ENCODE assay signal across 27 mouse cellular contexts in genomic region chr5:115050776-115051175, GRCm38 (mm10). TPM values are rescaled to one million over a fixed set of nuclear protein-coding genes. Genes with fewer than 3 reads are reported as not detected.
DNase-seq lines count a peak whose midpoint lies in the region; ATAC-seq and TF ChIP-seq lines count a peak whose summit lies in the region.
"Had no signal": no experiment of that assay in that cellular context is flagged by ENCODE, and none has a peak within 500 bp of the region (broad histone marks: within the 10 kb centered on the region; RNA-seq: fewer than 3 reads in every experiment).

No protein-coding gene starts in this region.

- no peaks in the 10 kb centered on the region for H3K27me3 ChIP-seq in liver, embryonic 12.5 days (replicated peaks)
- H3K27me3 ChIP-seq in liver, embryonic 11.5 days (replicated peaks; ENCODE audit: control insufficient read depth, insufficient read depth, low read length): no peaks in the 10 kb centered on the region
- no peaks in the 10 kb centered on the region for H3K27me3 ChIP-seq in E14TG2a.4 (ENCODE audit: insufficient read depth, low read length)
- H3K27me3 ChIP-seq in small intestine, adult 2 months (ENCODE audit: control insufficient read depth, insufficient read depth, low read length): no peaks in the 10 kb centered on the region
- H3K27me3 ChIP-seq: CH12.LX; embryonic facial prominence, embryonic 12.5 days; forebrain, embryonic 13.5 days; forebrain, embryonic 15.5 days; Patski had no signal

- 0 out of 2 replicates have a peak overlapping the region, but pooled peaks have one; percentile 28 for H3K27ac ChIP-seq in liver, embryonic 12.5 days
- no peak overlapping the region for H3K27ac ChIP-seq in liver, embryonic 11.5 days (ENCODE audit: low read depth, low read length)
- 0 out of 2 replicates have a peak overlapping the region, but pooled peaks have one; percentile 2 for H3K27ac ChIP-seq in small intestine, adult 2 months (ENCODE audit: insufficient read depth, low read depth, low read length)
- H3K27ac ChIP-seq: embryonic facial prominence, embryonic 10.5 days; embryonic facial prominence, embryonic 12.5 days; forebrain, embryonic 13.5 days; forebrain, embryonic 15.5 days had no signal

- TF ChIP-seq CTCF in E14TG2a.4 (conservative IDR thresholded peaks at IDR 0.05; ENCODE audit: low read length): no peak
- TF ChIP-seq CTCF in small intestine, adult 2 months (IDR thresholded peaks at IDR 0.05; ENCODE audit: extremely low read depth, insufficient read length, insufficient replicate concordance, low read depth, low read length): no peak

- no peak overlapping the region for H3K9ac ChIP-seq in liver, embryonic 12.5 days
- H3K9ac ChIP-seq in liver, embryonic 11.5 days (ENCODE audit: low read depth, low read length): no peak overlapping the region
- H3K9ac ChIP-seq: embryonic facial prominence, embryonic 12.5 days; forebrain, embryonic 13.5 days; forebrain, embryonic 15.5 days; forebrain, postnatal 0 days had no signal

- no peak overlapping the region for H3K4me3 ChIP-seq in liver, embryonic 12.5 days
- no peak overlapping the region for H3K4me3 ChIP-seq in liver, embryonic 11.5 days (ENCODE audit: low read depth, low read length)
- peak overlapping the region; percentile 54 for H3K4me3 ChIP-seq in E14TG2a.4 (replicated peaks; ENCODE audit: low read length)
- no peak overlapping the region for H3K4me3 ChIP-seq in small intestine, adult 2 months (ENCODE audit: low read depth, low read length)
- H3K4me3 ChIP-seq: embryonic facial prominence, embryonic 10.5 days; embryonic facial prominence, embryonic 12.5 days; forebrain, embryonic 13.5 days; forebrain, embryonic 15.5 days had no signal

- ATAC-seq in liver, embryonic 12.5 days: no peak
- no peak for ATAC-seq in liver, embryonic 11.5 days (replicated peaks; ENCODE audit: low FRiP score)
- ATAC-seq: activated CD4-positive, CD25-positive, alpha-beta regulatory T cell, adult 4 months; CD4-positive, CD25-positive, alpha-beta regulatory T cell, adult 4 months; forebrain, embryonic 13.5 days; forebrain, embryonic 15.5 days; forebrain, postnatal 0 days; Patski had no signal

- H3K4me2 ChIP-seq in liver, embryonic 12.5 days: no peak overlapping the region
- H3K4me2 ChIP-seq in liver, embryonic 11.5 days: no peak overlapping the region
- H3K4me2 ChIP-seq: embryonic facial prominence, embryonic 12.5 days; forebrain, embryonic 13.5 days; forebrain, embryonic 15.5 days had no signal

- no peaks in the 10 kb centered on the region for H3K9me3 ChIP-seq in liver, embryonic 12.5 days (replicated peaks)
- no peaks in the 10 kb centered on the region for H3K9me3 ChIP-seq in liver, embryonic 11.5 days (ENCODE audit: control insufficient read depth, low read length)
- no peaks in the 10 kb centered on the region for H3K9me3 ChIP-seq in E14TG2a.4 (ENCODE audit: low read length)
- H3K9me3 ChIP-seq: embryonic facial prominence, embryonic 10.5 days; embryonic facial prominence, embryonic 12.5 days; forebrain, embryonic 13.5 days; forebrain, embryonic 15.5 days; G1E had no signal

- peaks cover 81% of the 10 kb centered on the region for H3K4me1 ChIP-seq in liver, embryonic 12.5 days
- H3K4me1 ChIP-seq in liver, embryonic 11.5 days (replicated peaks; ENCODE audit: control insufficient read depth, insufficient read depth, low read length): peaks cover 58% of the 10 kb centered on the region
- H3K4me1 ChIP-seq in E14TG2a.4 (replicated peaks; ENCODE audit: low read depth, low read length): peaks cover 85% of the 10 kb centered on the region
- H3K4me1 ChIP-seq in small intestine, adult 2 months (ENCODE audit: control insufficient read depth, insufficient read depth, insufficient read length, low read length): peaks cover 40% of the 10 kb centered on the region

- no peak for TF ChIP-seq POLR2A in small intestine, adult 2 months (IDR thresholded peaks at IDR 0.05; ENCODE audit: low read depth, low read length)

- WGBS in liver, embryonic 12.5 days (ENCODE audit: insufficient replicate concordance): 65% methylated on average over 6 of the region's 6 CpGs
- 73% methylated on average over 6 of the region's 6 CpGs for WGBS in liver, embryonic 11.5 days
- 82% methylated on average over 6 of the region's 6 CpGs for WGBS in small intestine, adult 2 months

- DNase-seq in liver, embryonic 11.5 days (ENCODE audit: low spot score): no peak
- peak; percentile 85 for DNase-seq in R1 (ENCODE audit: low read depth, low spot score)
- no peak for DNase-seq in retina, embryonic 14.5 days (ENCODE audit: low spot score)
- DNase-seq in thymus, postnatal 0 days (ENCODE audit: low spot score): no peak
- DNase-seq: adrenal gland, adult 8-10 months; adrenal gland, postnatal 14 days; adrenal gland, postnatal 36 days; B cell, adult 2 months; cerebellum, adult 11-12 months; cerebellum, adult 2 months; cerebellum, adult 9-10 months; cerebellum, postnatal 10 days; cerebellum, postnatal 25 days; forebrain, postnatal 0 days had no signal

- no peaks in the 10 kb centered on the region for H3K36me3 ChIP-seq in liver, embryonic 12.5 days
- H3K36me3 ChIP-seq in liver, embryonic 11.5 days (ENCODE audit: control insufficient read depth, insufficient read depth, low read length): no peaks in the 10 kb centered on the region
- H3K36me3 ChIP-seq in E14TG2a.4 (ENCODE audit: insufficient read depth, low read length): peaks cover 9% of the 10 kb centered on the region; the same call in 1 of the 2 replicates
- no peaks in the 10 kb centered on the region for H3K36me3 ChIP-seq in small intestine, adult 2 months (ENCODE audit: control insufficient read depth, insufficient read depth, low read length)
- H3K36me3 ChIP-seq: embryonic facial prominence, embryonic 10.5 days; embryonic facial prominence, embryonic 12.5 days; forebrain, embryonic 15.5 days had no signal

RNA-seq across cellular contexts. Expression of gene Sppl3, which starts 39.8 kb away (rescaled TPM):
- 19.3 and 23.7 TPM in 2 replicates for polyA plus RNA-seq in liver, embryonic 12.5 days (2016; fragmentation: Nextera tagmentation; extraction: Ambion mirVana)
- polyA plus RNA-seq in liver, embryonic 11.5 days (2014; fragmentation: Nextera tagmentation; extraction: Ambion mirVana): 14.8 and 17.6 TPM in 2 replicates
- polyA plus RNA-seq in small intestine, adult 2 months (2012; rRNA removed): 36.9 and 101 TPM in 2 replicates
- polyA plus RNA-seq in thymus, postnatal 0 days (2015; fragmentation: Nextera tagmentation; extraction: Ambion mirVana): 15.2 and 22.3 TPM in 2 replicates

RNA-seq across cellular contexts. Expression of gene Gm10401, which starts 47.3 kb away (rescaled TPM):
- 12.2 and 15.1 TPM in 2 replicates for polyA plus RNA-seq in liver, embryonic 12.5 days (2016; fragmentation: Nextera tagmentation; extraction: Ambion mirVana)
- polyA plus RNA-seq in liver, embryonic 11.5 days (2014; fragmentation: Nextera tagmentation; extraction: Ambion mirVana): 19.5 and 25.1 TPM in 2 replicates
- not detected in 2 replicates for polyA plus RNA-seq in small intestine, adult 2 months (2012; rRNA removed)
- 26.4 and 27.2 TPM in 2 replicates for polyA plus RNA-seq in thymus, postnatal 0 days (2015; fragmentation: Nextera tagmentation; extraction: Ambion mirVana)
- polyA plus RNA-seq: cerebellum, adult 2 months; cortical plate, adult 2 months; G1E; Patski had no signal

Comparison
In these comparisons a context has a peak if more than half of its experiments do, and no peak if none do; other contexts are left out.
1. RNA of gene Gm10401, which starts 47.3 kb away (polyA plus RNA-seq): 26.4 to 27.2 TPM in thymus, postnatal 0 days, 19.5 to 25.1 TPM in liver, embryonic 11.5 days and 12.2 to 15.1 TPM in liver, embryonic 12.5 days; not detected in small intestine, adult 2 months; every median in the first group is over 10 times any median in the second.